Mouse (Mus musculus) liver, embryonic 15.5 days (tissue): ENCODE results near the gene Tepp. TPM values are rescaled to one million over a fixed set of nuclear protein-coding genes. Genes with fewer than 3 reads are reported as not detected.

ENCODE experiments used
- ATAC-seq: fragments of 200-750 bp; cut with Nextera tagmentation; 2 replicates; pipeline ENCODE4 v1.8.0; 2017; ENCODE audit warnings: moderate number of reproducible peaks, mild to moderate bottlenecking, moderate library complexity; ENCODE audit not compliant: insufficient read depth
- H3K27ac ChIP-seq: fragments of 300-500 bp; sonication (generic); replicated peaks from 2 replicates; pipeline ENCODE4 v1.5.1; 2015; ENCODE audit warnings: mild to moderate bottlenecking, inconsistent platforms
- H3K27me3 ChIP-seq: fragments of 300-500 bp; sonication (generic); 2 replicates; pipeline ENCODE4 v1.6.1; 2015; ENCODE audit warnings: mild to moderate bottlenecking, inconsistent platforms
- H3K36me3 ChIP-seq: fragments of 300-500 bp; sonication (generic); replicated peaks from 2 replicates; pipeline ENCODE4 v1.6.1; 2015; ENCODE audit warnings: moderate library complexity, mild to moderate bottlenecking, inconsistent platforms
- H3K4me1 ChIP-seq: fragments of 300-500 bp; sonication (generic); replicated peaks from 2 replicates; pipeline ENCODE4 v1.6.1; 2015; ENCODE audit warnings: inconsistent platforms
- H3K4me2 ChIP-seq: fragments of 300-500 bp; sonication (generic); 2 replicates; pipeline ENCODE4 v1.6.1; 2015; ENCODE audit warnings: moderate library complexity, mild to moderate bottlenecking, inconsistent platforms
- H3K4me3 ChIP-seq: fragments of 300-500 bp; sonication (generic); replicated peaks from 2 replicates; pipeline ENCODE4 v1.5.1; 2015; ENCODE audit warnings: mild to moderate bottlenecking, inconsistent platforms
- H3K9ac ChIP-seq: fragments of 300-500 bp; sonication (generic); 2 replicates; pipeline ENCODE4 v1.6.1; 2015; ENCODE audit warnings: moderate library complexity, mild to moderate bottlenecking, inconsistent platforms
- H3K9me3 ChIP-seq: fragments of 300-500 bp; sonication (generic); replicated peaks from 2 replicates; pipeline ENCODE4 v1.6.1; 2016; ENCODE audit warnings: inconsistent platforms
- WGBS: fragments of 180-500 bp; shearing (Covaris S2); methylation state at CpG from one replicate; pipeline ENCODE4 v1.1.7; 2015; ENCODE audit warnings: mixed read lengths; ENCODE audit not compliant: insufficient replicate concordance; 5-methylcytosine and 5-hydroxymethylcytosine counted together
- polyA plus RNA-seq: library from polyadenylated mRNA; unstranded; fragments of >200 nt; fragmentation: Nextera tagmentation; extraction: Ambion mirVana; gene quantifications from 2 replicates; pipeline ENCODE4 v1.2.1, GENCODE M21; 2015

The Tepp gene
- polyA plus RNA-seq, 1 experiment from 2014 or later = not detected

DNA sequence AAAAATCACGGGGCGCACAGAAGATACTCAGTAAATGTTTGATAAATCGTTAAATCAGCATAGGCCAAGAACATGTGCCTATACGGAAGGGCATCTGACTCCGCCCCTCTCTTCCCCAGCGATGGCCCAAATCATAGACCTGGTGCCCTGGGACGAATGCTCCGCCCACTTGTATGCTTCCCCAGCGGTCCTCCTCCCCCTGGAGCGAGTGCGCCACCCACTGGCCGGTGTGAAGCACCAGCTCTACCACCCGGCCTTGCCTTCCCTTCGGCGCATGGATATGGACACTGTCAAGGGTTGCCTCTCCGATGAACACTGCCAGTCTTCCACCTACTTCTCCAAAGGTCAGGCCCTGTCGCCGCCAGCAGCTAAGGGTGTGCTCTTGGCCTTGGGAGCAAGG is 2.5 kb downstream of the Tepp start:
- Histone ChIP-seq H3K9me3 (no peaks in the 10 kb centered on the region), H3K4me3 (no peak overlapping the region), H3K4me1 (no peaks in the 10 kb centered on the region), H3K27me3 (no peaks in the 10 kb centered on the region), H3K9ac (no peak overlapping the region), H3K27ac (no peak overlapping the region), H3K4me2 (no peak overlapping the region), H3K36me3 (no peaks in the 10 kb centered on the region)
- 52% methylated on average over 18 of the region's 18 CpGs for WGBS
- no peak for ATAC-seq

- Histone ChIP-seq H3K4me1 (no peaks in the 10 kb centered on the region), H3K9ac (no peak overlapping the region), H3K9me3 (no peaks in the 10 kb centered on the region), H3K4me2 (no peak overlapping the region), H3K27me3 (peaks cover 8% of the 10 kb centered on the region), H3K4me3 (no peak overlapping the region), H3K36me3 (no peaks in the 10 kb centered on the region), H3K27ac (no peak overlapping the region)
- 66% methylated on average over 6 of the region's 6 CpGs for WGBS
- no peak for ATAC-seq
These were observed 3.5 kb downstream of the Tepp start for GRCm38 (mm10) chr8:95313857-95314256.

- H3K9ac ChIP-seq = no peak overlapping the region
- WGBS = 42% methylated on average over 2 of the region's 2 CpGs
- H3K27me3 ChIP-seq = peaks cover 17% of the 10 kb centered on the region
- H3K36me3 ChIP-seq = no peaks in the 10 kb centered on the region
- no peak overlapping the region for H3K27ac ChIP-seq
- no peak overlapping the region for H3K4me2 ChIP-seq
- no peaks in the 10 kb centered on the region for H3K4me1 ChIP-seq
- no peak overlapping the region for H3K4me3 ChIP-seq
- ATAC-seq = no peak
- no peaks in the 10 kb centered on the region for H3K9me3 ChIP-seq
These were observed 4.3 kb downstream of the Tepp start for GRCm38 (mm10) chr8:95314707-95315106.

DNA sequence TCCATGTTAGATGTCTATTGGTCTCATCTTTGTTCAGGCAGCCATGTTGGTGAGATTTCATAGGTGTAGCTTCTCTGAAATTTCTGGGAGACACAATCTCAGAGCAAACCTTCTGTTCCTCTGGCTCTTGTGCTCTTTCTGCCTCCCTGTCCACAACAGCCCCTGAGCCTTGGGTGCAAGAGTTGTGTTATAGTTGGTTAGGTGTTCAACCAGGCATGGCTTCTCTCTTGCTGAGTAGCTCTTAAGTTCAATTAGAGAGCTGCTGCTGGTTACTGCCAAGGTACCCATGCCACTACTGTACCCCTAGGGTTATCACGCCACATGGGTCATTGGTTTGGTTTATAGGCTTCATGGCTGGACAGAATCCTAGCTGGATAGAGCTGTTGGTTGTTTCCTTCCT is 5.0 kb downstream of the Tepp start:
- no peak overlapping the region for H3K4me2 ChIP-seq
- peaks cover 23% of the 10 kb centered on the region for H3K27me3 ChIP-seq
- WGBS = 68% methylated on average over 1 of the region's 1 CpGs
- peaks cover 4% of the 10 kb centered on the region; the same call in 1 of the 2 replicates for H3K4me1 ChIP-seq
- H3K4me3 ChIP-seq = no peak overlapping the region
- no peaks in the 10 kb centered on the region for H3K9me3 ChIP-seq
- no peaks in the 10 kb centered on the region for H3K36me3 ChIP-seq
- H3K9ac ChIP-seq = no peak overlapping the region
- no peak overlapping the region for H3K27ac ChIP-seq
- no peak for ATAC-seq

DNA sequence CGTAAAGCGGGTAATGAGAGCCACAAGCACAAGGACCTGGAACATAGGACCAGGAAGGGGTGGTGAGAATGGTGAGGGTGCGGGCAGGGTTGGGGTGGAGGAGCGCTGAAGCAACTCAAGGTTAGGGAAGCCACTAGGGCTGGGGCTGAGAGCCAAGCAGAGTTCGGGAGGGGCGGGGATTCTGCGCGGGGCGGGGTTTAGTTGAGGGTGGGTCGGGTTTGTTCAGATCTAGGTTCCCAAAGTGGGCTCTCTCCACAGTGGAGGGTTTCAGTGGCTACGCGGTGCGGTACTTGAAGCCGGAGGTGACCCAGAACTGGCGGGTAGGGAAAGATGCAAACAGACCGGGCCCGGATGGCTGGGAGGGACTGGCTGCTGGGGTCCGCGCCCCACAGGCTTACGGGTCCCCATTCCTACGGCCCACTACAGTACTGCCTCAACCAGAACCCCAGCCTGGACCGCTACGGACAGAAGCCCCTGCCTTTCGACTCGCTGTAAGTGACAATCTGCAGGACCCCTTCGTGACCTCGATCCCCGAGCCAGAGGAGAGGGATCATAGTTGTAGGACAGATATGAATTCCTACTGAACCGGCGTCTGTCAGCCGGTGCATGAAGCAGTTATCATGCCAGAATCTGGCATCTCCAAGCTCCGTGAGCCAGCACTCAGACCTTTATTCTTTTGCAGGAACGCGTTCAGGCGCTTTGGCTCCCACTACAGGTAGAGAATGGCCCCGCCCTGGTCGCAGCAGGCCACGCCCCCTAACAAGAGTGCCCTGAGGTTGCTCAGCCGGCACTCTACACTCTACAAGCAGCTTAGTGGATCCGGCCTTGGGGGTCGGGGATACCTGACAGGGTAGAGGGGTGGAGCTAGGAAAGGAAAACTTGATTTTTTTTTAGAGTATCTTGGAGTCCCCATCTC is 10.1 kb downstream of the Tepp start:
- H3K36me3 ChIP-seq = peaks cover under 1% of the 10 kb centered on the region; the same call in 1 of the 2 replicates
- peak overlapping the region; percentile 74 for H3K4me2 ChIP-seq
- H3K27ac ChIP-seq = no peak overlapping the region
- H3K27me3 ChIP-seq = peaks cover 39% of the 10 kb centered on the region
- WGBS = 5% methylated on average over 41 of the region's 41 CpGs
- H3K9ac ChIP-seq = no peak overlapping the region
- H3K4me1 ChIP-seq = peaks cover 11% of the 10 kb centered on the region; the same call in 1 of the 2 replicates
- H3K4me3 ChIP-seq = peak overlapping the region; percentile 42
- 0 out of 2 replicates have a peak, but pooled peaks have one; percentile 22 for ATAC-seq
- H3K9me3 ChIP-seq = no peaks in the 10 kb centered on the region

GRCm38 (mm10) chr8:95323201-95323600 is 12.8 kb downstream of the Tepp start:
- no peak overlapping the region for H3K4me3 ChIP-seq
- peaks cover 11% of the 10 kb centered on the region; the same call in 1 of the 2 replicates for H3K4me1 ChIP-seq
- H3K9ac ChIP-seq = no peak overlapping the region
- H3K36me3 ChIP-seq = peaks cover 18% of the 10 kb centered on the region
- no peak overlapping the region for H3K4me2 ChIP-seq
- H3K27ac ChIP-seq = no peak overlapping the region
- ATAC-seq = no peak
- WGBS = 67% methylated on average over 3 of the region's 3 CpGs
- H3K27me3 ChIP-seq = peaks cover 36% of the 10 kb centered on the region
- H3K9me3 ChIP-seq = no peaks in the 10 kb centered on the region

- H3K36me3 ChIP-seq = peaks cover 33% of the 10 kb centered on the region
- no peak overlapping the region for H3K4me3 ChIP-seq
- no peak for ATAC-seq
- H3K27ac ChIP-seq = no peak overlapping the region
- no peak overlapping the region for H3K9ac ChIP-seq
- 54% methylated on average over 5 of the region's 5 CpGs for WGBS
- H3K4me2 ChIP-seq = no peak overlapping the region
- peaks cover 23% of the 10 kb centered on the region for H3K27me3 ChIP-seq
- H3K4me1 ChIP-seq = peaks cover 11% of the 10 kb centered on the region
- H3K9me3 ChIP-seq = no peaks in the 10 kb centered on the region
These were observed 14.3 kb downstream of the Tepp start for GRCm38 (mm10) chr8:95324646-95325045.

DNA sequence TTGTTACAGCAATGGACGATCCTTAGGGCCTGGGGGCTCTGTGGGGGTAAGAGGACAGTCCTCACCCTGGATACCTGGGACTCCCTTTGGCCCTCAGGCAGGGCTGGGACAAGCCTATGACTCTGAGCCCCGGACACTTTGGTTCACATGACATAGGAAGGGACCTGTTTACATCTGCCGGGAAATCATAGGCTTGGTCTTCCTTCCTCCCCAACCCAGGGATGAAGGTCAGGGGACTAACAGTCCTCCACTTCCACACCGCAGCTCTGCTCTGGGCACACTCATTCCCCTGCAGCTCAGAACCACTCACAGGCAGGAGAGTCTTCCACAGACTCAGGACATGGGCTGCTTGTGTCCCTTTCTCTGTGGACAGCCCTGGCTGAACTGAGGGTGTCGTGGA is 16.5 kb downstream of the Tepp start:
- no peak for ATAC-seq
- Histone ChIP-seq H3K9me3 (no peaks in the 10 kb centered on the region), H3K4me3 (no peak overlapping the region), H3K27me3 (peaks cover under 1% of the 10 kb centered on the region), H3K9ac (no peak overlapping the region), H3K36me3 (peaks cover 34% of the 10 kb centered on the region), H3K4me2 (no peak overlapping the region), H3K27ac (no peak overlapping the region), H3K4me1 (peaks cover 20% of the 10 kb centered on the region)
- WGBS = 66% methylated on average over 5 of the region's 5 CpGs

DNA sequence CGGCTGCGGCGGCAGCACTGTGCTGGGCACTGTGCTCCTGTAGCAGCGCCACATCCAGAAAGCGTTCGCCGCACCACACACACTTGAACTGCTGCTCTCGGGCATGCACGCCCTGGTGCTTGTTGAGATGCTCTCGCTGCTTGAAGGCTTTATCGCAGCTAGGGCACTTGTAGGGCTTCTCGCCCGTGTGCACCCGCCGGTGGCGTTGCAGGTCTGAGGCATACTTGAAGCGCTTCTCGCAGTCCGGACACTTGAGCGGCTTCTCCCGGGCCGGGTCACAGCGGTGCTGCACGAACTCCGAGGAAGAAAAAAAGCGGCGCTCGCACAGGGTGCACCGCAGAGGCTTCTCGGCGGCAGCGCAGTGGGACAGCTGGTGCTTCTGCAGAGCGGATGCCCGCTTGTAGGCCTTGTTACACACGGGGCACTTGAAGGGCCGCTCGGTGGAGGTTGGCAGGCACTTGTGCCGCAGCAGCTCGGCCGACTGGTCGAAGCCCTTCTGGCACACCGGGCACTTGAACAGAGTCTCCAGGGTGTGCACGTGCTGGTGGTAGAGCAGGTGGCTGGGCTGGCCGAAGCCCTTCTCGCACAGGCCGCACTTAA is 17.6 kb downstream of the Tepp start:
- WGBS = 87% methylated on average over 46 of the region's 46 CpGs
- peaks cover 34% of the 10 kb centered on the region for H3K36me3 ChIP-seq
- no peak overlapping the region for H3K4me3 ChIP-seq
- H3K4me1 ChIP-seq = peaks cover 29% of the 10 kb centered on the region
- no peaks in the 10 kb centered on the region for H3K9me3 ChIP-seq
- no peak for ATAC-seq
- H3K4me2 ChIP-seq = no peak overlapping the region
- no peak overlapping the region for H3K27ac ChIP-seq
- H3K9ac ChIP-seq = no peak overlapping the region
- no peaks in the 10 kb centered on the region for H3K27me3 ChIP-seq

DNA sequence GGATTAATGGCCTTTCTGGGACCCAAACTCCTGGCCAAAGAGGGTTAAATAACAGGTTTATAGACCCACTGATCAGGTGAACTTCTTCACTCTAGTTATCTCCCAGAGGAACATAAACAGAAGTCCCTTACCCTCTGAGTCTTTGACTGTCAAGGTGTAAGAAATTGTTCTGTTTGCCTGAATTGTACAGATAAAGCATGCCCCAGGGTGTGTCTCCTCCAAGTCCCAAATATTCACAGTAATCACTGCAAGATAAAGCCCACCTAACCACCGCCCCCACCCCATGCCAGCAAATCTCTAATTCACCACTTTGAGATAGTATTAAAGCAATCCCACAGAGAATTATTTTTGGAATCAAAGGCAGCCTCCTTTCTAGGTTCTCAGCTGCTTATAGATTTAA is 20.0 kb downstream of the Tepp start:
- Histone ChIP-seq H3K4me2 (peak overlapping the region; percentile 94), H3K4me3 (peak overlapping the region; percentile 78; the same call in 1 of the 2 replicates), H3K9ac (no peak overlapping the region), H3K36me3 (peaks cover 39% of the 10 kb centered on the region), H3K9me3 (no peaks in the 10 kb centered on the region), H3K27me3 (no peaks in the 10 kb centered on the region), H3K27ac (no peak overlapping the region), H3K4me1 (peaks cover 30% of the 10 kb centered on the region)
- 18% methylated on average over 1 of the region's 1 CpGs for WGBS
- no peak for ATAC-seq

DNA sequence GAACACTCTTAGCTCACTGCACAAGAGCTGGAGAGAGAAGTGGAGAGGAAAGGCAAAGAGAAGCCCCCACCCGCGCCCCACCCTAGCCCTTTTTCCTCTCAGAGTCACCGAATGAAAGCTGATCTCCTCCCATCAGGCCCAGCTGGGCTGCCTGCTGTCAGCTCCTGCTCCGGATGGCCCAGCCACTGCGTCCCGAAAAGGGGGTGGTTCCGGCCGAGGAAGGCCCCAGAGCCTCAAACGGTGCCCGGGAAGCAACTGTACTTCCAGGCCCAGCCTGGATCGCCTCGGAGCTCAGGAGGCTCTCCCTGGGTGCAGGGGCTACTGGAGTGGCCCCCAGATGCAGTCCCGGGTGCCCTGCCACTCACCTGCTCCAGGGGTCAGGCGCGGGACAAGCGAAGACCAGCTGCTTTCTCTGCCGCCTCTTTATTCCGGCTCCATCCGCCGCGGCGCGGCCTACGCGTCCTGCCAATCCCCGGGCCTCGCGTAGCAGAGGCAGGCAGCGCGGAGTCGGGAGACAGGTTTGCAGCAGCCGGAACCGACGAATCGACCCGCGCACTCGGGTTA is 20.9 kb downstream of the Tepp start:
- peak overlapping the region; percentile 78 for H3K4me3 ChIP-seq
- no peaks in the 10 kb centered on the region for H3K9me3 ChIP-seq
- WGBS = under 1% methylated on average over 38 of the region's 38 CpGs
- H3K27ac ChIP-seq = peak overlapping the region; percentile 93
- no peaks in the 10 kb centered on the region for H3K27me3 ChIP-seq
- peak overlapping the region; percentile 74 for H3K9ac ChIP-seq
- peak overlapping the region; percentile 94 for H3K4me2 ChIP-seq
- H3K36me3 ChIP-seq = peaks cover 34% of the 10 kb centered on the region
- peak; percentile 40 for ATAC-seq
- peaks cover 30% of the 10 kb centered on the region for H3K4me1 ChIP-seq
